Mouse (Mus musculus): ENCODE measurements at regions not wholly inside any gene's neighbourhood (a gene's known extent, or its start where the extent isn't known, plus 50 kb on each side); places are given as distances from the start of the nearest gene placed in this dataset.

- TF ChIP-seq GATA1 (IDR thresholded peaks at IDR 0.05; ENCODE audit: low read length), result no peak
Observed at GRCm38 (mm10) chr7:113010150-113010549, 56.4 kb downstream of the Rassf10 start.

GRCm38 (mm10) chr7:113017092-113017755, 63.5 kb downstream of the Rassf10 start:
- no peak for TF ChIP-seq GATA1 (IDR thresholded peaks at IDR 0.05; ENCODE audit: low read length)

- TF ChIP-seq GATA1 (IDR thresholded peaks at IDR 0.05; ENCODE audit: low read length), result no peak
Observed at GRCm38 (mm10) chr7:113021412-113021811, 67.7 kb downstream of the Rassf10 start.

- TF ChIP-seq GATA1 (IDR thresholded peaks at IDR 0.05; ENCODE audit: low read length), result no peak
Observed at GRCm38 (mm10) chr7:113022516-113022915, 68.8 kb downstream of the Rassf10 start.

GRCm38 (mm10) chr7:113025758-113026157, 72.0 kb downstream of the Rassf10 start:
- TF ChIP-seq GATA1 (IDR thresholded peaks at IDR 0.05; ENCODE audit: low read length), result no peak

- no peak for TF ChIP-seq GATA1 (IDR thresholded peaks at IDR 0.05; ENCODE audit: low read length)
Observed at GRCm38 (mm10) chr7:113026290-113027075, 72.7 kb downstream of the Rassf10 start.

GRCm38 (mm10) chr7:113027125-113027801, 73.5 kb downstream of the Rassf10 start:
- TF ChIP-seq GATA1 (IDR thresholded peaks at IDR 0.05; ENCODE audit: low read length), result no peak

GRCm38 (mm10) chr7:113030053-113030752, 76.4 kb downstream of the Rassf10 start:
- no peak for TF ChIP-seq GATA1 (IDR thresholded peaks at IDR 0.05; ENCODE audit: low read length)

GRCm38 (mm10) chr7:113035751-113036150, 82.0 kb downstream of the Rassf10 start:
- no peak for TF ChIP-seq GATA1 (IDR thresholded peaks at IDR 0.05; ENCODE audit: low read length)

GRCm38 (mm10) chr7:113037825-113038613, 84.3 kb downstream of the Rassf10 start:
- TF ChIP-seq GATA1 (IDR thresholded peaks at IDR 0.05; ENCODE audit: low read length), result no peak

GRCm38 (mm10) chr7:113038906-113039671, 85.3 kb downstream of the Rassf10 start:
- TF ChIP-seq GATA1 (IDR thresholded peaks at IDR 0.05; ENCODE audit: low read length), result no peak

- no peak for TF ChIP-seq GATA1 (IDR thresholded peaks at IDR 0.05; ENCODE audit: low read length)
Observed at GRCm38 (mm10) chr7:113046406-113046805, 92.6 kb downstream of the Rassf10 start.

GRCm38 (mm10) chr7:113047583-113047982, 93.8 kb downstream of the Rassf10 start:
- TF ChIP-seq GATA1 (IDR thresholded peaks at IDR 0.05; ENCODE audit: low read length), result no peak
